Mouse (Mus musculus) cerebellum, adult 2 months (tissue): ENCODE results near the gene Lif.

Source experiments
- CTCF ChIP-seq: fragments of 200-500 bp; IDR thresholded peaks from 2 replicates; pipeline ENCODE4 v1.5.1; 2011; ENCODE audit warnings: low read depth, mild to moderate bottlenecking, control low read depth, low read length, moderate library complexity, borderline replicate concordance; ENCODE audit not compliant: insufficient read depth
- POLR2A ChIP-seq: fragments of 200-500 bp; IDR thresholded peaks from 2 replicates; pipeline ENCODE4 v1.6.1; 2011; ENCODE audit warnings: low read length, control low read depth, borderline replicate concordance; ENCODE audit not compliant: insufficient read depth

DNA sequence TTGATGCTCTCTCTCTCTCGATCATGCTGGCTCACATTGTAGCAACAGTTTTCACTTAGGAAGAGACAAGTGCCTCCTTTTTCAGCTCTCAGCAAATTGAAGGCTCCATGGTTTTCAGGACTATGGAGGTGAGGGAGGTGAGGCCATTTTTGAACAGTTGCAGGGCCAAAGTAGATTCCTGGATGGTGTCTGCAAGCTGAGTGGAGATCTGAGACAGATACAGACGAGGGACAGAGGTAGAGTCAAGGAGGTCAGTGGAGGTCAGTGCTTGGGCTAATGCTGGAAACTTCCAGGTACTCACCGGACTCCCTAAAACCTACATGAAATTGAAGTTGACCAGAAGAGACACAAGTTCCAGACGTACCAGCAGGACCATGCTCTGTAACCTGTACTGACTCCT lies 54.8 kb downstream of the Lif start:
- TF ChIP-seq CTCF (no peak), POLR2A (no peak)
